Mouse (Mus musculus) liver, adult 2 months (tissue): ENCODE data around the gene Sfxn2.

Experiments
- CTCF ChIP-seq: fragments of 200-500 bp; IDR thresholded peaks from 2 replicates; pipeline ENCODE4 v1.5.1; 2011; ENCODE audit warnings: low read depth, low read length, control low read depth
- POLR2A ChIP-seq: fragments of 200-500 bp; IDR thresholded peaks from 2 replicates; pipeline ENCODE4 v1.6.1; 2011; ENCODE audit warnings: low read length, control low read depth; ENCODE audit not compliant: insufficient read depth; ENCODE audit errors: extremely low read depth

DNA sequence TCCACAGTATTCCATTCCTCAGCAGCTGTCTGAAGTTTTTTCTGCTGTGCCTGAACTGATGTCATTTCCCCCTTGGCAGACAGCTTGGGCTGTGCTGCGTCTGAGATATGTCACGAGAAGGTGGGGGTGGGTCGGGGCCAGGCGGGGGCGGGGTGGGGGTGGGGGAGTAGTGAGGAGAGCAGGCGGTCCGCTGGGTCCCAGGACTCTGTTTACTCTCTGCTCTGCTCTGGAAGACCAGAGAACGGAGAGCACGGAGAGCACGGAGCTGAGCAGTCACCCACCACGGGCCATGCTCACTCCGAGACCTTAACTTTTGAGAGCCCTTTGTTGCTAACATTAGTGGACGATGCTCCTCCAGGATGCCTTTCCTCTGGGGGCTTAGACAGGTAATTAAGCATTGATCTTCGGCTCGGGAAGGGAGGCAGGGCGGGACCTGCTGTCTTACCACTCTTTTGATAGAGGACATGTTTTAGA, 50.1 kb downstream of the Sfxn2 start:
- TF ChIP-seq POLR2A (no peak), CTCF (no peak)
